ENCODE assay signal across 9 mouse cellular contexts in the genomic region with DNA sequence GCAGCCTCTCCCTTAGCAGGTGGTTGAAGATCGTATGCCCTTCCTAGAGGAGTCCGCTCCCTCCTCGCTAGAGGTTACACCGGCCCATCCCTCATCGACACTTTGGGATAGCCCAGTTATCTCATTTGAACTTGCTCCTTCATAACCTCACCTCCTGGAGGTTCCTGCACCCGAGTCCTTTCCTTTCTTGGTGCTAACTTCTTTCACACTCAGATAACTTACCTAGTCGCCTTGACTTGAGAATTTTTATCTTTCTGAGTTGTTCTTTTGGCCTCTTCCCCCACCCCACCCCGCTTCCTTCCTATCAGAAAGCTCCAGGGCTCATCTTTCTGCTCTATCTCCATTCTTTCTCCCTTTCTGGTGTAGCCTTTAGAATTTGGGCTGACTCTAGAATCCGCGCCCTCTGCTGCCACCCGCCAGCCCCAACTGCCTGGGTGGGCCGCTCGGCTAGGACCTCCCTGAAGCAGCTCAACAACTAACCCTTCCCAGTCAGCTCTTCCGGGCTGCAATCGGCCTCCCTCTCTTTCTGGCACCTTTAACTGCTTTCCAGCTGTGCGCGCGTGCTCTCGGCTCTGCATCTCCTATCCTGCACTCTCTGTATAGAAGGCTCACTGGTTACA. TPM values are rescaled to one million over a fixed set of nuclear protein-coding genes. Genes with fewer than 3 reads are reported as not detected.
DNase-seq lines count a peak whose midpoint lies in the region; ATAC-seq and TF ChIP-seq lines count a peak whose summit lies in the region.
"Had no signal": no experiment of that assay in that cellular context is flagged by ENCODE, and none has a peak within 500 bp of the region (broad histone marks: within the 10 kb centered on the region; RNA-seq: fewer than 3 reads in every experiment).

No protein-coding gene starts in this region.

- intact Hi-C loops in gastrocnemius, postnatal 14 days (cut with DNase I; ENCODE audit: low total_unique reads), result no loop called here

- H3K9me3 ChIP-seq in heart, embryonic 10.5 days, result no peaks in the 10 kb centered on the region
- H3K9me3 ChIP-seq in limb, embryonic 14.5 days (ENCODE audit: control insufficient read depth, low read length), result no peaks in the 10 kb centered on the region

- TF ChIP-seq POLR2A in limb, embryonic 14.5 days (IDR thresholded peaks at IDR 0.05; ENCODE audit: borderline replicate concordance, extremely low read depth, insufficient read depth, insufficient read length), result no peak

- DNase-seq in gastrocnemius, postnatal 14 days, result peak; percentile 50
- DNase-seq in gastrocnemius, adult 8-10 months (ENCODE audit: low spot score in 2 of 2), result no peak
- peak; percentile 94 for DNase-seq in ZHBTc4 (ENCODE audit: low read depth, low spot score)
- peak; percentile 88 for DNase-seq in heart, embryonic 10.5 days (ENCODE audit: low spot score)
- DNase-seq in limb, embryonic 14.5 days (ENCODE audit: low spot score), result peak; percentile 59
- DNase-seq in neural tube, embryonic 10.5 days (ENCODE audit: extremely low spot score, low spot score), result peak; percentile 65
- DNase-seq in cerebellum, adult 11-12 months, result no peak
- no peak for DNase-seq in frontal cortex, postnatal 14 days (ENCODE audit: low spot score in 2 of 2)

- peak overlapping the region; percentile 95 for H3K27ac ChIP-seq in heart, embryonic 10.5 days
- peak overlapping the region; percentile 41; the same call in 1 of the 2 replicates for H3K27ac ChIP-seq in limb, embryonic 14.5 days (replicated peaks; ENCODE audit: low read depth, low read length)

- ATAC-seq in limb, embryonic 14.5 days (ENCODE audit: low FRiP score, low read depth), result peak; percentile 40; the same call in 1 of the 2 replicates

- peak overlapping the region; percentile 84 for H3K4me3 ChIP-seq in heart, embryonic 10.5 days
- H3K4me3 ChIP-seq in limb, embryonic 14.5 days (replicated peaks; ENCODE audit: low read length), result peak overlapping the region; percentile 90; the same call in 1 of the 2 replicates

- H3K27me3 ChIP-seq in heart, embryonic 10.5 days (ENCODE audit: insufficient read depth, poor library complexity, severe bottlenecking), result no peaks in the 10 kb centered on the region
- H3K27me3 ChIP-seq in limb, embryonic 14.5 days (ENCODE audit: control insufficient read depth, insufficient read depth, low read length), result no peaks in the 10 kb centered on the region

- H3K4me1 ChIP-seq in heart, embryonic 10.5 days, result peaks cover 57% of the 10 kb centered on the region
- peaks cover 28% of the 10 kb centered on the region for H3K4me1 ChIP-seq in limb, embryonic 14.5 days (ENCODE audit: control insufficient read depth, insufficient read depth, low read length)

- H3K9ac ChIP-seq in limb, embryonic 14.5 days (ENCODE audit: low read depth, low read length, severe bottlenecking), result peak overlapping the region; percentile 34

- H3K4me2 ChIP-seq in limb, embryonic 14.5 days (replicated peaks; ENCODE audit: low read depth, low read length, severe bottlenecking), result peak overlapping the region; percentile 76

- no peaks in the 10 kb centered on the region; the same call in 1 of the 2 replicates for H3K36me3 ChIP-seq in heart, embryonic 10.5 days
- H3K36me3 ChIP-seq in limb, embryonic 14.5 days (ENCODE audit: control insufficient read depth, insufficient read depth, low read length), result 0 out of 2 replicates have a peak, but pooled peaks cover 5% of the 10 kb centered on the region

- WGBS in heart, embryonic 10.5 days, result 5% methylated on average over 19 of the region's 19 CpGs
- WGBS in limb, embryonic 14.5 days, result 8% methylated on average over 19 of the region's 19 CpGs

RNA-seq across cellular contexts. Expression of gene Slc12a4, which starts 0.9 kb away (rescaled TPM):
- total RNA-seq in gastrocnemius, postnatal 14 days (2021), result 10 to 100 TPM; 12.1 to 19.1 TPM
- 10 to 100 TPM; 11.8 to 12.7 (median 12.0) TPM for total RNA-seq in gastrocnemius, adult 8-10 months (2022)
- 45.1 and 56.1 TPM in 2 replicates for polyA plus RNA-seq in heart, embryonic 10.5 days (2016; fragmentation: Nextera tagmentation; extraction: Ambion mirVana)
- 116 and 135 TPM in 2 replicates for polyA plus RNA-seq in limb, embryonic 14.5 days (2012; rRNA removed)
- polyA plus RNA-seq in limb, embryonic 14.5 days (2014; fragmentation: Nextera tagmentation; extraction: Ambion mirVana), result 46.0 and 56.2 TPM in 2 replicates

RNA-seq across cellular contexts. Expression of gene Dpep3, which starts 12.4 kb away (rescaled TPM):
- not detected for total RNA-seq in gastrocnemius, postnatal 14 days (2021)
- total RNA-seq in gastrocnemius, adult 8-10 months (2022), result not detected
- not detected in 2 replicates for polyA plus RNA-seq in heart, embryonic 10.5 days (2016; fragmentation: Nextera tagmentation; extraction: Ambion mirVana)
- not detected in 2 replicates for polyA plus RNA-seq in limb, embryonic 14.5 days (2012; rRNA removed)
- 0.11 TPM in 1 of 2 replicates, not detected in the other for polyA plus RNA-seq in limb, embryonic 14.5 days (2014; fragmentation: Nextera tagmentation; extraction: Ambion mirVana)
- total RNA-seq: CH12.LX had no signal

RNA-seq across cellular contexts. Expression of gene Lcat, which starts 23.6 kb away (rescaled TPM):
- total RNA-seq in gastrocnemius, postnatal 14 days (2021), result under 1 TPM; 0.21 to 0.29 TPM
- total RNA-seq in gastrocnemius, adult 8-10 months (2022), result under 1 TPM in 2 of 4 experiments, not detected in 2; 0.24 to 0.78 TPM
- polyA plus RNA-seq in heart, embryonic 10.5 days (2016; fragmentation: Nextera tagmentation; extraction: Ambion mirVana), result 1.7 and 7.9 TPM in 2 replicates
- 15.9 and 18.5 TPM in 2 replicates for polyA plus RNA-seq in limb, embryonic 14.5 days (2012; rRNA removed)
- 1.9 and 3.0 TPM in 2 replicates for polyA plus RNA-seq in limb, embryonic 14.5 days (2014; fragmentation: Nextera tagmentation; extraction: Ambion mirVana)

RNA-seq across cellular contexts. Expression of gene Dus2, which starts 24.3 kb away (rescaled TPM):
- total RNA-seq in gastrocnemius, postnatal 14 days (2021), result 10 to 100 TPM in 1 of 2 experiments, 1 to 10 TPM in 1; 9.4 to 10.4 TPM
- total RNA-seq in gastrocnemius, adult 8-10 months (2022), result 10 to 100 TPM; 10.3 to 12.7 (median 10.8) TPM
- 19.7 and 19.8 TPM in 2 replicates for polyA plus RNA-seq in heart, embryonic 10.5 days (2016; fragmentation: Nextera tagmentation; extraction: Ambion mirVana)
- polyA plus RNA-seq in limb, embryonic 14.5 days (2012; rRNA removed), result 24.4 and 25.6 TPM in 2 replicates
- polyA plus RNA-seq in limb, embryonic 14.5 days (2014; fragmentation: Nextera tagmentation; extraction: Ambion mirVana), result 22.4 and 25.0 TPM in 2 replicates

RNA-seq across cellular contexts. Expression of gene Psmb10, which starts 28.6 kb away (rescaled TPM):
- total RNA-seq in gastrocnemius, postnatal 14 days (2021), result 10 to 100 TPM; 19.3 to 20.9 TPM
- total RNA-seq in gastrocnemius, adult 8-10 months (2022), result 10 to 100 TPM; 15.3 to 22.6 (median 19.7) TPM
- polyA plus RNA-seq in heart, embryonic 10.5 days (2016; fragmentation: Nextera tagmentation; extraction: Ambion mirVana), result 70.7 and 75.4 TPM in 2 replicates
- 31.8 and 45.8 TPM in 2 replicates for polyA plus RNA-seq in limb, embryonic 14.5 days (2012; rRNA removed)
- polyA plus RNA-seq in limb, embryonic 14.5 days (2014; fragmentation: Nextera tagmentation; extraction: Ambion mirVana), result 37.8 and 38.8 TPM in 2 replicates

Comparison
In these comparisons a context has a peak if more than half of its experiments do, and no peak if none do; other contexts are left out.
1. DNase-seq: peak in gastrocnemius, postnatal 14 days (single experiment), ZHBTc4 (single experiment), heart, embryonic 10.5 days (single experiment), limb, embryonic 14.5 days (single experiment) and neural tube, embryonic 10.5 days (single experiment); none in gastrocnemius, adult 8-10 months (0 of 2), cerebellum, adult 11-12 months (single experiment) and frontal cortex, postnatal 14 days (0 of 2).